Mouse (Mus musculus): ENCODE data around the gene Trim11. TPM values are rescaled to one million over a fixed set of nuclear protein-coding genes. Genes with fewer than 3 reads are reported as not detected.

Trim11 gene
- polyA plus RNA-seq (2012; ENCODE audit: insufficient read depth, insufficient read length, missing spikeins), result 21.2 and 22.6 TPM in 2 replicates

DNA sequence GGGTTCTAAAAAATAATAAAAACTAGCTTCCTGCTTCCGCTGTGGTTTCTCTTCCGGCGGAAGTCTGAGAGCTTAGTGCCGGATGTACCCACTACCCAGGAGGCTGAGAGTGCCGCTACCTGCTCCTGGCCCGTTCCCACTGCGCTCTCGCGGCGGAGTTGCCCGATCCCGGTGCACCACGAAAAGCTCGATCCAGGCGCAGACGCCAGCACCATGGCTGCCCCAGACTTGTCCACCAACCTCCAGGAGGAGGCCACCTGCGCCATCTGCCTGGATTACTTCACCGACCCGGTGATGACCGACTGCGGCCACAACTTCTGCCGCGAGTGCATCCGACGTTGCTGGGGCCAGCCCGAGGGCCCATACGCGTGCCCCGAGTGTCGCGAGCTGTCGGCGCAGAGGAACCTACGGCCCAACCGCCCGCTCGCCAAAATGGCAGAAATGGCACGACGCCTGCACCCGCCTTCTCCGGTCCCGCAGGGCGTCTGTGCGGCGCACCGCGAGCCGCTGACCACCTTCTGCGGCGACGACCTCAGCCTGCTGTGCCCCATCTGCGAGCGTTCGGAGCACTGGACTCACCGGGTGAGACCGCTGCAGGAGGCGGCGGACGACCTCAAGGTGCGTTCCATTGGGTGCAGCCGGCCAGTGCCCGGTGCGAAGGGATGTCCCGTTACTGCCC is at the start of gene Trim11:
Trim11 (plus strand) TSS at position 67 of the 679 bp plus-strand sequence.
- Histone ChIP-seq H3K27ac (ENCODE audit: insufficient read depth, low read depth, low read length) (peak within 1 kb of the TSS; percentile 72), H3K4me3 (ENCODE audit: insufficient read depth, low read length) (peak within 1 kb of the TSS; percentile 97), H3K4me1 (ENCODE audit: control insufficient read depth, insufficient read depth, low read length) (peaks cover 28% of the 10 kb centered on the region)
- TF ChIP-seq CTCF (IDR thresholded peaks at IDR 0.05; ENCODE audit: low read depth, low read length) (no peak), POLR2A (IDR thresholded peaks at IDR 0.05; ENCODE audit: borderline replicate concordance, low read depth, low read length) (no peak)

DNA sequence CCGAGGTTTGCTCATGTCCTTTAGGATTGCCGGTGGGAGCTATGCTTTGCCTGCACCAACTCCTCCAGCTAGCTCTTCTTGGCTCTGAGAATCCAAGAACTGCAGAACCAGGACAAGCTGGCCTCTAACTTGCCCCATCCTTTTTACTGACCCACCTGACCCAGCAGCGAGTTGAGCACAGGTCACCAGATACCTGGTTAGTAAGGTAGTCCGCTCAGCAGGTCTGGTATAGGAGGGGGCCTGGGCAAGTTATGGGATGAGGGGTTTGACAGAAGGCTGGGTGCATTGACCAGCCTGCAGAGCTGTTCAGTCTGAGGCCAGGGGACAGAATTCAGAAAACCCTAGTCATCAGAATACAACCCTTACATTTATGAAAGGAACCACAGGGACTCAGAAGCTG is 48.8 kb upstream of the Trim11 start:
- TF ChIP-seq POLR2A (IDR thresholded peaks at IDR 0.05; ENCODE audit: borderline replicate concordance, low read depth, low read length) (no peak), CTCF (IDR thresholded peaks at IDR 0.05; ENCODE audit: low read depth, low read length) (no peak)
- Histone ChIP-seq H3K4me1 (ENCODE audit: control insufficient read depth, insufficient read depth, low read length) (peaks cover 5% of the 10 kb centered on the region), H3K4me3 (ENCODE audit: insufficient read depth, low read length) (no peak overlapping the region), H3K27ac (ENCODE audit: insufficient read depth, low read depth, low read length) (no peak overlapping the region)

DNA sequence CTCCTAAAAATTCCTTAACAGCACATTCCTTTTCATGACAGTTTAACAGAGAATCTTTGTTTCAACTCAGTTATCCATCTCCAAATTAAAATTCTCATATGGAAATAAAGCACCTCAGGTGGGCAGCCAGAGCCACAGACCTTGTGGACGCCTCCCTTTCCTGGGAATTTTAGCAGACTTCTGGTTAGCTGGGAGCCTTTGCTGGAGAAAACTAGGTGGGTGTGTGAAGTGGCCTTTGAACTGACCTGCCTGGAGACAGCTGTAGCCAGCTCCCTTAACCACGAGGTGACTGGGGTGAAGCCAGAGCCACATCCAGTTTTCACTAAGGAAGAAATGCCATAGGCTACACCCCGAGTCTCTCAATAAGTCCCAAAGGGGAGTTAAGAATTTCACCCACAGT is 48.3 kb upstream of the Trim11 start:
- no peak for TF ChIP-seq POLR2A (IDR thresholded peaks at IDR 0.05; ENCODE audit: borderline replicate concordance, low read depth, low read length)
- no peak for TF ChIP-seq CTCF (IDR thresholded peaks at IDR 0.05; ENCODE audit: low read depth, low read length)
- Histone ChIP-seq H3K4me3 (ENCODE audit: insufficient read depth, low read length) (no peak overlapping the region), H3K27ac (ENCODE audit: insufficient read depth, low read depth, low read length) (no peak overlapping the region), H3K4me1 (ENCODE audit: control insufficient read depth, insufficient read depth, low read length) (peaks cover 5% of the 10 kb centered on the region)

DNA sequence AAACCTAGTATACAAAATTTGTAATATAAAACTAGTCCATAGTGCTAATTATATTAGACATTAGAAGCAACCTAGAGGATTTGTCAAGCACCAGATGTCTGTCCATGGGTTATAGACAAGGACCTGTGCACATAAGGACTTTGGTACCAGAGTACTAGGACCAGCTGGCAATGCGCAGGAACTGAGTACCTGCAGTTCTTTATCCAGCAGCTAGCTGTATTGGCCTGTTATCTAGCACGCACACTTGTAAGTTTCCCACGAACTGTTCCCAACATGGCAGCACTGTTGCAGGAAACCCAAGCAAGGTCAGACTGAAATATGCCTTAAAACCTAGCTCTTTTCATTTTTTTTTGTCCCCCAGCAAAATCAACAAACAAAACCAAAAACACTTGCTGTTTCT is 47.6 kb upstream of the Trim11 start:
- Histone ChIP-seq H3K4me3 (ENCODE audit: insufficient read depth, low read length) (no peak overlapping the region), H3K4me1 (ENCODE audit: control insufficient read depth, insufficient read depth, low read length) (peaks cover 5% of the 10 kb centered on the region), H3K27ac (ENCODE audit: insufficient read depth, low read depth, low read length) (no peak overlapping the region)
- TF ChIP-seq CTCF (IDR thresholded peaks at IDR 0.05; ENCODE audit: low read depth, low read length) (no peak), POLR2A (IDR thresholded peaks at IDR 0.05; ENCODE audit: borderline replicate concordance, low read depth, low read length) (no peak)

DNA sequence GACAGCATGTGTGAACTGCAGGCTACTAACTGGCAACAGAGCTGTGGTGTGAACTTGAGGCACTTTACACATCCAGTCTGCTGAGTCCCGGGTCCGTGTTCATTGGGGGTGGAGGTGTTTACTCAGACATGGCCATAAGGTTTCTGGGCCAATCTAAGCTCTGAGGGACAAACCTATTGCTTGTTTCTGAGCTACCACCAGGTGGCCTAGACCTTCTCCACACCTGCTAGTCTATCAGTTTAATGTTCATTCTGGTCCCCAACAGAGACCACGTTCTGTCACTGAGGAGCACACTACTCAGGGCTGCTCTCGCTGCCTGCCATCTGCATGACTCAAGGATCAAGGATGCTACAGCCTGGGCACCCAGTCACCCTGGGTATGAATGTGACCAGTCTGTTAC is 46.3 kb upstream of the Trim11 start:
- Histone ChIP-seq H3K4me1 (ENCODE audit: control insufficient read depth, insufficient read depth, low read length) (peaks cover 5% of the 10 kb centered on the region), H3K27ac (ENCODE audit: insufficient read depth, low read depth, low read length) (no peak overlapping the region), H3K4me3 (ENCODE audit: insufficient read depth, low read length) (no peak overlapping the region)
- TF ChIP-seq CTCF (IDR thresholded peaks at IDR 0.05; ENCODE audit: low read depth, low read length) (no peak), POLR2A (IDR thresholded peaks at IDR 0.05; ENCODE audit: borderline replicate concordance, low read depth, low read length) (no peak)

DNA sequence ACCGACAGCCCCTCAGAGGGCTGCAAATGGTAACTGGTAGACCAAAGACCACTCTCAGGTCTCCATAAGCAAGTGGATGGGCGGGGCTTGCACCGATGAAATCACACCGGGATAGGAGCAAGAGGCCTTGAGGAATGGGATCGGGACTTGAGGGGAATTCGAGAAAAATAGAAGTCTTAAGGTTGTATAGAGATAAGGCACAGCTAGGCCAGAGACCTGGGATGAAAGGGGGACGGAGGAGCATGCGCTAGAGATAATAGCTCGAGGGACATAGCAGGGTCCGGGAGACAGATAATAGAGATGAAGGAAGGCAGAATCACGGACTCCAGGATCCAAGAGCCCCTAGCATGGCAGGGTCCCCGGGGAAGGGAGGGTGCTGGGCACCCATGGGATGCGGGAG is 40.0 kb upstream of the Trim11 start:
- no peak overlapping the region for H3K27ac ChIP-seq (ENCODE audit: insufficient read depth, low read depth, low read length)
- peak overlapping the region; percentile 89 for H3K4me3 ChIP-seq (ENCODE audit: insufficient read depth, low read length)
- H3K4me1 ChIP-seq (ENCODE audit: control insufficient read depth, insufficient read depth, low read length), result peaks cover 9% of the 10 kb centered on the region; the same call in 1 of the 2 replicates
- TF ChIP-seq POLR2A (IDR thresholded peaks at IDR 0.05; ENCODE audit: borderline replicate concordance, low read depth, low read length) (no peak), CTCF (IDR thresholded peaks at IDR 0.05; ENCODE audit: low read depth, low read length) (no peak)

DNA sequence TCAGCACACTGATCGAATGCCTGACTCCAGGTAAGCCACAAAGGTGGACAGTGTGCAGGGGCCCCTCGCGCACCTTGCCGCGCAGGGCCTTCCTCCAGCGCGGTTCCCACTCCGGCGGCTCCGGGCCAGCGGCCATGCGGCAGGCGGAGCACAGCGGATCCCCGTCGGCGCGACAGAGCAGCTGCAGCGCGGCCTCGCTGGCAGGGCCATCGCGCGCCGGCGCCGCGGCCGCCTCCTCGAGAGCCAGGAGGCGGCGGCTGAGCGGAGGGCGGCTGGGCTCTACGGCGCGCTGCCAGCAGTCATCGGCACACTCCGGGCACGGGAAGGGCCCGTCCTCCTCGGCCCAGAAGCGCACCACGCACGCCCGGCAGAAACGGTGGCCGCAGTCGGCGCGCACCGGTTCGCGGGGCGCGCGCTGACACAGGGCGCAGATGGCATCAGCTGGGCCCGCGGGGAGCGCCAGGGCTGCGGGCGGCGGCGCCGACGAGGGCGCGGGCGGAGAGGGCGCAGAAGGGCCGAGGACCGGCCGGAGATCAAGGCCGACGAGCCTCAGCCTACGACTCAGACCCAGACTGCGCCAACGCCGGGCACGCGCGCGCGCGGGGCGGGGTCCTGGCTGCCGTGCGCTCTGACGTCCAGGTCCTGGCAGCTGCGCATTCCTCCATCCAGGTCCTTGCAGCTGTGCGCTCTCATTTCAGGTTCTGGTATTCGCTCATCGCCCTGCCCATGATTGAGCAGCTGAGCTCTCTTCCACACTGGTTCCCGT is 39.4 kb upstream of the Trim11 start, which contains the start of gene Rnf187:
Rnf187 (minus strand) TSS at position 595 of the 766 bp plus-strand sequence.
- Histone ChIP-seq H3K27ac (ENCODE audit: insufficient read depth, low read depth, low read length) (peak within 1 kb of the TSS; percentile 53), H3K4me1 (ENCODE audit: control insufficient read depth, insufficient read depth, low read length) (peaks cover 9% of the 10 kb centered on the region; the same call in 1 of the 2 replicates), H3K4me3 (ENCODE audit: insufficient read depth, low read length) (peak within 1 kb of the TSS; percentile 89)
- TF ChIP-seq POLR2A (IDR thresholded peaks at IDR 0.05; ENCODE audit: borderline replicate concordance, low read depth, low read length), result no peak
- no peak for TF ChIP-seq CTCF (IDR thresholded peaks at IDR 0.05; ENCODE audit: low read depth, low read length)

DNA sequence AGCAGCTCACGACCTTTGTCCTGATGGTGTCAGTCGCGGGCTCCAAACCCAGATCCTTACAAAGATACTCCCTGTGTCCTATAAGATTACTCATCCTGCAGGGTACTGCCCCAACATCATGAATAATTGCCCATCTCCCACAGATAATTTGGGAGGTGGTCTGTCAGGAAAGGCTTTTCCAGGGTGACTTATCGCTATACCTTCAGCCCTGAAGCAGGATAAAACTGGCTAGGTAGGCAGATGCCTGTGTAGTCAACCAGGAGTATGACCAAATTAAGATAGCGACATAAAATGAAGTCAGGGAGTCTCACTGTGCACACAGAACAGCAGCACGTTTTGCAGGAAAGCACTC is 38.8 kb upstream of the Trim11 start:
- Histone ChIP-seq H3K4me1 (ENCODE audit: control insufficient read depth, insufficient read depth, low read length) (peaks cover 9% of the 10 kb centered on the region; the same call in 1 of the 2 replicates), H3K4me3 (ENCODE audit: insufficient read depth, low read length) (peak overlapping the region; percentile 33), H3K27ac (ENCODE audit: insufficient read depth, low read depth, low read length) (0 out of 2 replicates have a peak overlapping the region, but pooled peaks have one; percentile 2)
- TF ChIP-seq POLR2A (IDR thresholded peaks at IDR 0.05; ENCODE audit: borderline replicate concordance, low read depth, low read length) (no peak), CTCF (IDR thresholded peaks at IDR 0.05; ENCODE audit: low read depth, low read length) (no peak)

DNA sequence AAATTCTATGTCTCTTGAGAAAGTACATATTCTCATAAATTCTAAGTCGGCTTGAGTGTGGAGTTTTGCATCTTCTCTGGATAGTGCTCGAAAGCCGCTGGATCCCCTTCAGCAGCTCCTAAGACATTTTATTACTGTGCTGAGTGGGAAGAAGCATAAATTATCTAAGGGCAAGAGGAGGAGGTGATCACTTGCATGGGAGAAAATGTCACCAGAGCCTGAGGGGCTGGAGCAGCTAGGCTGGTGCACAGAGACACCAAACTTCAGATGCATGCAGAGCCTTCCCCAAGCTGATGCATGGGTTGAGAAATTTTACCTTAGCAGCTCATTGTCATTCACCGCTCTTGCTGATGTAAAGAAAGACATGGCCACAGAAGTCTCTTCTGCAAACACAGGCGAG is 33.8 kb upstream of the Trim11 start:
- Histone ChIP-seq H3K27ac (ENCODE audit: insufficient read depth, low read depth, low read length) (no peak overlapping the region), H3K4me3 (ENCODE audit: insufficient read depth, low read length) (no peak overlapping the region), H3K4me1 (ENCODE audit: control insufficient read depth, insufficient read depth, low read length) (no peaks in the 10 kb centered on the region; the same call in 1 of the 2 replicates)
- no peak for TF ChIP-seq POLR2A (IDR thresholded peaks at IDR 0.05; ENCODE audit: borderline replicate concordance, low read depth, low read length)
- no peak for TF ChIP-seq CTCF (IDR thresholded peaks at IDR 0.05; ENCODE audit: low read depth, low read length)

DNA sequence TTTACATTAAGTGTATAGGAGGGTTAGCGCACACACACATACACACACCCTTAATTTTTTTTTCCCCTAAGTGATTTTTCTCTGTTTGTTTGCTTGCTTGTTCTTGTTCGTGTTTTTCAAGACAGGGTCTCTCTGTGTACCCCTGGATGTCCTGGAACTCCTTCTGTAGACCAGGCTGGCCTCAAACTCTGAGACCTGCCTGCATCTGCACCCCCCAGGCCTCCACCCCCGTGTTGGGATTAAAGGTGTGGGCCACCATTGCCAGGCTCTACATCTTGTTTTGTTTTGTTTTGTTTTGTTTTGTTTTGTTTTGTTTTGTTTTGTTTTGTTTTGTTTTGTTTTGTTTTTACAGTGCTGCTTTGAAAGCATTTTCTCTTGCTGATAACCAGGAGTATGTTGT is 30.6 kb upstream of the Trim11 start:
- no peaks in the 10 kb centered on the region; the same call in 1 of the 2 replicates for H3K4me1 ChIP-seq (ENCODE audit: control insufficient read depth, insufficient read depth, low read length)
- H3K4me3 ChIP-seq (ENCODE audit: insufficient read depth, low read length), result no peak overlapping the region
- no peak overlapping the region for H3K27ac ChIP-seq (ENCODE audit: insufficient read depth, low read depth, low read length)
- TF ChIP-seq POLR2A (IDR thresholded peaks at IDR 0.05; ENCODE audit: borderline replicate concordance, low read depth, low read length) (no peak), CTCF (IDR thresholded peaks at IDR 0.05; ENCODE audit: low read depth, low read length) (no peak)
